Mouse (Mus musculus): ENCODE data around the gene Tmem235.

- TF ChIP-seq POLR2A (IDR thresholded peaks at IDR 0.05; ENCODE audit: extremely low read depth, insufficient read depth, low read length), result no peak
- TF ChIP-seq CTCF (IDR thresholded peaks at IDR 0.05; ENCODE audit: extremely low read depth, insufficient read depth, low read length), result no peak
These were observed 45.7 kb upstream of the Tmem235 start for GRCm38 (mm10) chr11:117814704-117815366.

All from cortical plate, adult 2 months (tissue).